Mouse (Mus musculus): Measurements from ENCODE around the gene Yap1. TPM values are rescaled to one million over a fixed set of nuclear protein-coding genes. Genes with fewer than 3 reads are reported as not detected.

Gene Yap1
- total and polyA plus RNA-seq, 2 experiments = 21.6 to 27.9 TPM

DNA sequence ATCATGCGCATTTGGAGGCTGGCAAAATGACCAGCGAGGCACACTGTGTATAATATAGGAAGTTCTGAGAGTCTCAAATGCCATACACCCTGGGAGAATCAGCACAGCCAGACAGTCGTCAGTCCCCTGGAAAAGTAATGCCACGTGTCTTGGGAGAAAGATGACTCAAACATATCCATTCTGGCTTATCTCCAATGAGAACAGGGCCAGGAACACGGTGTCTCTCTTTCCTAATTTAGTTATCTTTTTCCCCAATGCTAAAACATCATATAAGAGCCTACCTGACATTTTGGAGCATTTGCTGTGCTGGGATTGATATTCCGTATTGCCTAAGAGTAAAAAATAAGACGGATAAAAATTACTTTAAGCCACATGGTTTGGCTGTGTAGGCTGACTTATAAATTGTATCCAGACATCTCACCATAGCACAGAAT, 54.2 kb downstream of the Yap1 start:
- no peak for TF ChIP-seq POLR2A (IDR thresholded peaks at IDR 0.05; ENCODE audit: extremely low read depth, insufficient read depth, low read length)
- no peak for TF ChIP-seq CTCF (IDR thresholded peaks at IDR 0.05; ENCODE audit: low read depth, low read length)
- H3K36me3 ChIP-seq (ENCODE audit: control insufficient read depth, insufficient read depth, low read length) = peaks cover 58% of the 10 kb centered on the region
- H3K27me3 ChIP-seq (ENCODE audit: control insufficient read depth, insufficient read depth, low read length) = no peaks in the 10 kb centered on the region
- no peak overlapping the region for H3K27ac ChIP-seq (replicated peaks; ENCODE audit: insufficient read depth, low read depth, low read length)
- peaks cover 3% of the 10 kb centered on the region; the same call in 1 of the 2 replicates for H3K79me2 ChIP-seq (ENCODE audit: control insufficient read depth, insufficient read depth, low read length)
- DNase-seq (ENCODE audit: extremely low read depth, low read depth, low spot score) = no peak
- 77% methylated on average over 7 of the region's 7 CpGs for WGBS
- H3K9ac ChIP-seq (ENCODE audit: low read depth, low read length) = no peak overlapping the region
- H3K4me1 ChIP-seq (ENCODE audit: control insufficient read depth, insufficient read depth, low read length) = no peaks in the 10 kb centered on the region
- no peak overlapping the region for H3K4me3 ChIP-seq (ENCODE audit: insufficient read depth, low read depth, low read length)

- Histone ChIP-seq H3K9ac (ENCODE audit: low read depth, low read length) (no peak overlapping the region), H3K27me3 (ENCODE audit: control insufficient read depth, insufficient read depth, low read length) (no peaks in the 10 kb centered on the region), H3K27ac (replicated peaks; ENCODE audit: insufficient read depth, low read depth, low read length) (no peak overlapping the region), H3K36me3 (ENCODE audit: control insufficient read depth, insufficient read depth, low read length) (peaks cover 50% of the 10 kb centered on the region), H3K79me2 (ENCODE audit: control insufficient read depth, insufficient read depth, low read length) (no peaks in the 10 kb centered on the region), H3K4me3 (ENCODE audit: insufficient read depth, low read depth, low read length) (no peak overlapping the region), H3K4me1 (ENCODE audit: control insufficient read depth, insufficient read depth, low read length) (peaks cover 3% of the 10 kb centered on the region; the same call in 1 of the 2 replicates)
- TF ChIP-seq CTCF (IDR thresholded peaks at IDR 0.05; ENCODE audit: low read depth, low read length) (no peak), POLR2A (IDR thresholded peaks at IDR 0.05; ENCODE audit: extremely low read depth, insufficient read depth, low read length) (no peak)
- WGBS = 95% methylated on average over 4 of the region's 4 CpGs
- DNase-seq (ENCODE audit: extremely low read depth, low read depth, low spot score) = no peak
Measured at GRCm38 (mm10) chr9:7947946-7948345, 56.5 kb downstream of the Yap1 start.

DNA sequence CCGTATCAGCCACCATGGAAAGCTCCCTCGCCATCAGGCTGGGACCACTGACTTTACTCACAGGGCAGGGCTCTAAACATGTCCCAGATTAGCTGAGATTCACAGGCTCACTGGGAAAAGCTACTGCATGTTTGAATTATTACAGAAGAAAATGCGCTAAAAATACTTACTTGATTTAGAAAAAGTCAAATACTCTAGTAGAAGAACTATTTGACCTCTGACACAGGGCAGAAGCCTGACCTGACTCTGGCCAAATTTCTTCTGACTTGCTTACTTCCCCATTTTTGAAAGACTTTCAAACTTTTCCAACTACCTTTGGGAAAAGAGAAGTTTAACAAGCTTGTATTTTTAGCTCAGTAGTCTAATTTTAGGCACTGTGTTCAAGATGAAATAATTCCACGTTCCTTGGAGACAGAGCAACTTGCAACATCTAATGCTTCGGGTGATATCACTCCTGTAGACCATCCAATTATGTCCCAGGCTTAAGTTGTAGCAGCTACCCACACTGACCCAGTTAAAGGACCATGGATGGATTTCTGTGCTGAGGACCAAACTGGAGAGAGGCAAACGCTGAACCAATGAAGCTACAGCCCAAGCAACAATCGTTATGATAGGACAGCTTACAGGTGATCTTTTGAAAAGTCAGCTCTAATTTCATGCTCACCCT, 60.5 kb downstream of the Yap1 start:
- TF ChIP-seq CTCF (IDR thresholded peaks at IDR 0.05; ENCODE audit: low read depth, low read length) = no peak
- no peak for TF ChIP-seq POLR2A (IDR thresholded peaks at IDR 0.05; ENCODE audit: extremely low read depth, insufficient read depth, low read length)
- Histone ChIP-seq H3K4me3 (ENCODE audit: insufficient read depth, low read depth, low read length) (no peak overlapping the region), H3K27me3 (ENCODE audit: control insufficient read depth, insufficient read depth, low read length) (no peaks in the 10 kb centered on the region), H3K27ac (replicated peaks; ENCODE audit: insufficient read depth, low read depth, low read length) (no peak overlapping the region), H3K79me2 (ENCODE audit: control insufficient read depth, insufficient read depth, low read length) (no peaks in the 10 kb centered on the region), H3K36me3 (ENCODE audit: control insufficient read depth, insufficient read depth, low read length) (peaks cover 23% of the 10 kb centered on the region), H3K4me1 (ENCODE audit: control insufficient read depth, insufficient read depth, low read length) (peaks cover 3% of the 10 kb centered on the region; the same call in 1 of the 2 replicates), H3K9ac (ENCODE audit: low read depth, low read length) (no peak overlapping the region)
- WGBS = 75% methylated on average over 7 of the region's 7 CpGs
- peak; percentile 33 for DNase-seq (ENCODE audit: extremely low read depth, low read depth, low spot score)

- no peaks in the 10 kb centered on the region for H3K79me2 ChIP-seq (ENCODE audit: control insufficient read depth, insufficient read depth, low read length)
- 93% methylated on average over 8 of the region's 8 CpGs for WGBS
- peaks cover 26% of the 10 kb centered on the region for H3K36me3 ChIP-seq (ENCODE audit: control insufficient read depth, insufficient read depth, low read length)
- H3K27ac ChIP-seq (replicated peaks; ENCODE audit: insufficient read depth, low read depth, low read length) = no peak overlapping the region
- no peaks in the 10 kb centered on the region for H3K27me3 ChIP-seq (ENCODE audit: control insufficient read depth, insufficient read depth, low read length)
- no peak for DNase-seq (ENCODE audit: extremely low read depth, low read depth, low spot score)
- H3K4me3 ChIP-seq (ENCODE audit: insufficient read depth, low read depth, low read length) = no peak overlapping the region
- H3K9ac ChIP-seq (ENCODE audit: low read depth, low read length) = no peak overlapping the region
- TF ChIP-seq POLR2A (IDR thresholded peaks at IDR 0.05; ENCODE audit: extremely low read depth, insufficient read depth, low read length) (no peak), CTCF (IDR thresholded peaks at IDR 0.05; ENCODE audit: low read depth, low read length) (no peak)
- H3K4me1 ChIP-seq (ENCODE audit: control insufficient read depth, insufficient read depth, low read length) = peaks cover 3% of the 10 kb centered on the region; the same call in 1 of the 2 replicates
Measured at GRCm38 (mm10) chr9:7942701-7943100, 61.7 kb downstream of the Yap1 start.

DNA sequence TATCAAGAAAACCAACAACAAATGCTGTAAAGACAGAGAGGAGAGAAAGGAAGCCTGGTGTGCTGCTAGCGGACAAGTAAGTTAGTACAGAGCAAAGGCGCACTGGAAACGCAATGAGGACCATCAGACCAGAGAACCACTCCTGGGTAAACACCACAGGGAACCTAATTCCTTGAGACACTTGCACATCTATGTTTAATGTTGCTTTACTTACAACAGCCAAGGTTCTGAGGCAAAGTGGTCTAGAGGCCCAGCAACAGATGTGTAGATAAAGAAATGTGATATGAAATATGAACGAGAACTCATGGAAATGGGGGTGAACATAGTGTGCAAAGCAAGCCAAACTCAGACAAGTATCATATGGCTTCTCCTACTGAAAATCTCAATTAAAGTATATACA, 64.3 kb downstream of the Yap1 start:
- no peak for TF ChIP-seq CTCF (IDR thresholded peaks at IDR 0.05; ENCODE audit: low read depth, low read length)
- no peak for TF ChIP-seq POLR2A (IDR thresholded peaks at IDR 0.05; ENCODE audit: extremely low read depth, insufficient read depth, low read length)
- Histone ChIP-seq H3K4me3 (ENCODE audit: insufficient read depth, low read depth, low read length) (no peak overlapping the region), H3K4me1 (ENCODE audit: control insufficient read depth, insufficient read depth, low read length) (peaks cover 3% of the 10 kb centered on the region; the same call in 1 of the 2 replicates), H3K9ac (ENCODE audit: low read depth, low read length) (no peak overlapping the region), H3K27me3 (ENCODE audit: control insufficient read depth, insufficient read depth, low read length) (no peaks in the 10 kb centered on the region), H3K27ac (replicated peaks; ENCODE audit: insufficient read depth, low read depth, low read length) (no peak overlapping the region), H3K79me2 (ENCODE audit: control insufficient read depth, insufficient read depth, low read length) (no peaks in the 10 kb centered on the region), H3K36me3 (ENCODE audit: control insufficient read depth, insufficient read depth, low read length) (peaks cover 39% of the 10 kb centered on the region)
- WGBS = 94% methylated on average over 4 of the region's 4 CpGs
- DNase-seq (ENCODE audit: extremely low read depth, low read depth, low spot score) = no peak

GRCm38 (mm10) chr9:7934419-7934818, 70.0 kb downstream of the Yap1 start:
- Histone ChIP-seq H3K79me2 (ENCODE audit: control insufficient read depth, insufficient read depth, low read length) (no peaks in the 10 kb centered on the region), H3K27ac (replicated peaks; ENCODE audit: insufficient read depth, low read depth, low read length) (no peak overlapping the region), H3K4me3 (ENCODE audit: insufficient read depth, low read depth, low read length) (no peak overlapping the region), H3K36me3 (ENCODE audit: control insufficient read depth, insufficient read depth, low read length) (peaks cover 48% of the 10 kb centered on the region), H3K4me1 (ENCODE audit: control insufficient read depth, insufficient read depth, low read length) (no peaks in the 10 kb centered on the region), H3K9ac (ENCODE audit: low read depth, low read length) (no peak overlapping the region), H3K27me3 (ENCODE audit: control insufficient read depth, insufficient read depth, low read length) (no peaks in the 10 kb centered on the region)
- TF ChIP-seq CTCF (IDR thresholded peaks at IDR 0.05; ENCODE audit: low read depth, low read length) (no peak), POLR2A (IDR thresholded peaks at IDR 0.05; ENCODE audit: extremely low read depth, insufficient read depth, low read length) (no peak)
- WGBS = 96% methylated on average over 10 of the region's 10 CpGs
- no peak for DNase-seq (ENCODE audit: extremely low read depth, low read depth, low spot score)

Data from liver, adult 2 months (tissue).